Mouse (Mus musculus) cerebellum, adult 11-12 months (tissue): ENCODE data around the gene Efemp1.

Source experiments
- DNase-seq: peaks from one replicate; pipeline ENCODE4 v3.0.0; 2022

Gene Efemp1

DNA sequence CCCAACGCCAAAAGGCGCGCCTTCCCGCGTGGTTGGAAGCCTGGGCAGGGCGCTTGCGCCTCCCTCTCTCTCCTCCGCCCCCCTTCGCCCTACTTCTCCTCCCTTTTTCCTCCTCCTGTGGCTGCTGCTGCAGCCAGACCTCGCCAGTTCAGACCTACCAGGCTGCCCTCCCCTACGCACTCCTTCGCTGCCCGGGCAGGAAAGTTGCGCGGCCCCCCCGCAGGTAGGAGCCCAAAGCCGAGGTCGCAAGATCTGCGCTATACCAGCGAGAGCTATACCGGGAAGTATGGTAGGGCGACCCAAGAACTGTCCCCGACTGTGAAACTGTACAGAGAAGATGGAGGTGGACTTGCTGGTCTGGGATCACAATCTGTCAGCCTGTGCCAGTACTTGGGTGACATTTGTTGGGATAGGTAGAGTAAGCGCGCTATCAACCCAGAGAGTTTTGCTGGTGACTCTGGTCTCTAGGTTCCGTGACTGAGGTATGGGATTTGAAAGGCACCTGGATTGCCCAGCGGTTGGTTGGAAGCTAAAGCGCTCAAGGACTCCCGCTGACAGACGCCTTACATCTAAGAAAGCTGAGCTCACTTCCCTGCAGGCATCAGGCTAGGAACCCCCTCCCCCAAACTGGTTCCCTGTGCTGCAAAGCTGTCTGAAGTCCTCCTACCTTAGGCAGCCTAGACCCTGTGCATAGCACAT is at the start of gene Efemp1:
TSS of gene Efemp1 (plus strand) at position 103 of the 699 bp plus-strand sequence.
- no peak for DNase-seq

DNA sequence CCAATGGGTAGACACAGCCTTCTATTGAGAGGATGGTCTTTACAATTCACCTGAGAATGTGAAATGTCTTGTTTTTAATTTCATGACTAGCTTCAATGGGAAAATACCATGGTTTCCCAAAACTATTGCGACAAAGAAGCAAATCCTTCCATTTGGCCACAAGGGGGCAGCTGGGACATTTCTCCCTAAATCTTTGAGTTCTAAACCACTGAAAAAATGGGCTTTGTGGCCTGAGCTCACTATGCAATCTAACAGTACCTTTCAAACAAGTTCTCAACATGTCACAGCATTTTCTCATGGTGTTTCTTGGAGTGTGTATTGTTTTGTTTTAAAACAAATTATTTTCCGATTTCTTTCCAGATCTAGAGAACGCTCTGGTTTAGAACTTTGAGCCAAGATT is 44.3 kb upstream of the Efemp1 start:
- no peak for DNase-seq

DNA sequence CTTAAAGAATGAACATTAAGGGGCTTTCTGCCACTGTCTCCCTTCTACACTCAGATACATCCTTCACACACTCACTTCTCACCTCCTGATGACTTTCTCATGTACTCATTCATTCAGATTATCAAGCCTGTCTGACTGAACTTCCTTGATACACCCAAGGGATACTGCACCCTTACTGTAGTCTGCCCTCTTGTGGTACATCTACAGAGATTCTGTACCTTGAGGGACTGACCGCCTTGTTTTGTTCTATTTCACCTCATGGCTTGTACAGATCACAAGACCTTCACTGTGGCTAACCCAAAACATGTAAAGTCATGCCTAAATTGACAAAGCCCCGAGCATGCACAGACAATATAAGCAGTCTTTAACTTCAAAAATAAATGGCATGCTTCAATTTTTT is 41.1 kb upstream of the Efemp1 start:
- no peak for DNase-seq

DNA sequence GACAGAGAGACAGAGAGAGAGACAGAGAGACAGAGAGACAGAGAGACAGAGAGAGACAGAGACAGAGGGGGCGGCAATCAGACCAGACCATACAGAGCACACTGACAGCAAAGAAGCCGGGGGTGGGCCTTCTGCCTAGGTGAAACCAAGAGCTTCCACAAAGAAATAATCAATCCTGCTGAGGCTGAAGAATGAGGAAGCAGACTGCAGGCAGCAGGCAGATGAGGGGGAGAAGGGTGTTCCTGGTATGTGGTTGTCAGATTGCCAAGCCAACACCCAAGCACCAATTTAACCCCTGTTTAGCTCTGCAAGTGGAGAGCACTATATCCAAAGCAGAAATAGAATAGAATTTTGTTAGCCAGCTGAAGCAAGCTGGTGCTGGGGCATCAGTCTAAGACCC is 40.4 kb upstream of the Efemp1 start:
- DNase-seq: no peak

DNA sequence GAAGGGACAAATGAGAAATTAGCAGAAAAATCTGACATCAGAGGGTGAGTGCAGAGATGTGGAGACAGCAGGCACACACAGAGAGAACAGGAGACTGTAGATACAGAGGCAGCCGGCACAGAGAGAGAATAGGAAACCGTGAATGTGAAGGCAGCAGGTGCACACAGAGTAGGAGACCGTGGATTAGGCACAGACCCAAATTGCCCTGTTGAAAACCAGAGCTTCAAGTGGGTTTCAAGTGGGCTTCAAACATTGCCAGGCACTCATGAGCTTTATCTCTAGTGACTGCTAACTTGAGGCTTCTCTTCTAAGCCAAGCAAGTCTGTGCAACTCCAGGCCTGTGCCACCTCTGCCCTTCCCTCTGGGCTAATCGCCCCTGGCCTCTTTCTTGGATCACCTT is 35.6 kb upstream of the Efemp1 start:
- no peak for DNase-seq

DNA sequence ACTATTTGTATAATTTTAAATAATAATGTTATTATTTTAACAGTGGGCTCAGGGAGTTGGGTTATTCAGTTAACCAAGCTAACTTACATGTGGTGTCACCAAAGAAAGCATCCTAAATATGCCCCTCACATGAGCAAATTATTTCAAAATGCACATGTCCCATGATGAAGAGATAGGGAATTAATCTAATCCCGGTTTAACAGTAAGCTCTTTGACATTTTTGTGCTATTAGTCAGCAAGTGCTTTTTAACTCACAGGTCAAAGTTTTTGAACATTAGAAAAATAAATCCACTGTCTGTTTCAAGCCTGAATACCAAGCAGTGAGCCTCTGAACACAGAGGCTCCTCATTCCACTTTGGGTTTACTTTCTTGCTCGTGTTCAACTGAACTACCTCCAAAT is 26.1 kb upstream of the Efemp1 start:
- DNase-seq: no peak

DNA sequence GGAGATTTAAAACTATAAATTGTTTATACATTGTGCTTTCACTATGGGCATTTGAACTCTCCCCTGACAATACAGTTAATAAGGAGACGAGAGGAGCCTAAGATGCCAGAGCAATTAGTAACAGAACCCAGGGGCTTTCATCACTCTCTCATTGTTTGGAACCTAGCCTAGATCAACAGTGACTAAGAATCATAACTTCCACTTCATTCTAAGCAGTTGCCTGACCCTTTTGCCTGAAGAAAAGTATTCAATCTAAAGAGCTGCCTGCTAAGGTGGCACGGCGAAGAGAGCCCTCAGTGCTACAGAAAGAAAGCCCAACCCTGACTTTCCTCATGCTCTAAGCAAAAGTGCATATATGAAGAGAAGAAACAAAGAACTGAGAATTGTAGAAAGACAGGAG is 19.2 kb upstream of the Efemp1 start:
- no peak for DNase-seq

DNA sequence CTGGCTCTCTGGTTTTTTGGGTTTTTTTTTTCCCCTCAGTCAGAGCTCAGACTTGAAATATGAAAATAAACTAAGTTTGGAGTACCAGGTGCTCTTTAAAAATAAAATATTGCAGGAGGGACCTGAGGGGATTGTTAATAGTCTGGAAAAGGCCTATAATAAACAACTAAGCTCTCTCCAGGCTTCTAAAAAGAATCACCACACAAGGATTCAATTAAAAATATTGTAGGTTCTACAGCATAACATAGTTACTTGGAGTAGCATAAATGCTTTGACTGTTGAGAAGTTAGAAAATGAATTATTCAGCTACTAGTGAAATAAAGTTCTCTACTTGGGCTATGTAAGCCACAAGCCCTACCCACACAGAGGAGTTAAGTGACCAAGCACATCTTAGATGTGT is 17.9 kb upstream of the Efemp1 start:
- DNase-seq: no peak

DNA sequence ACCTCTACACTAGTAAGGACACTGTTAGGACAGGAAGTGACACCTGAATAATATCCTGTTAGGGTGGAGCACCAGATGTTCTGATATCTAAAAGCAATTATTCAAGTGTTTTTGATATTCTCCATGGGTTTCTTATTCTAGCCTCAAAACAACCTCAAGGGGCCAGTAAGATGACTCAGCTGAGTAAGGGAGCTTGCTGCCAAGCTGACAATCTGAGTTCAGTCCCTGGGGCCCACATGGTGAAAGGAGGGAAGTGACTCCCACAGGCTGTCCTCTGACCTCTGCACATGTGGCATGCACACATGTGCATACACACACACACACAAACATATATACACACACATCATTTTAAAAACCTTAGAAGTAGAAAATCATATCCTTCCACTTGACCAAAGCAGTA is 3.2 kb upstream of the Efemp1 start:
- DNase-seq: no peak

DNA sequence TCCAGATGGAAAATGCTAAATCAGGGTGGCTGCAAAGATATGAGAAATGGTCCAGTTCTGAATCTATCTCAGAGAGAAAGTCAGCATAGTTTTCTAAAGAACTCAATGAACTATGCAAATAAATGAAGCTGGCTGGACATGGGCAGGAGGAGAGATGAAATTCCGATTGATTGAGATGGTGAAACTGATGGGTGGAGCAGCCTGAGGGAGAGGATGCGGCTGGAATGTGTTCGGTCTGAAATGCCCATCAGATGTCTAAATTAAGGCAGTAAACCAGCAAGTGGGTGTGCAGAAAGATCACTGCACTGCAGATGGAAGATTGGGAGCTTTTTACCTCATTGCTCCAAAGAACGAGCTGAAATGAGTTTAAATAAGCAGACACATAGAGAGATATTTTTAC is 1.4 kb upstream of the Efemp1 start:
- DNase-seq: no peak

DNA sequence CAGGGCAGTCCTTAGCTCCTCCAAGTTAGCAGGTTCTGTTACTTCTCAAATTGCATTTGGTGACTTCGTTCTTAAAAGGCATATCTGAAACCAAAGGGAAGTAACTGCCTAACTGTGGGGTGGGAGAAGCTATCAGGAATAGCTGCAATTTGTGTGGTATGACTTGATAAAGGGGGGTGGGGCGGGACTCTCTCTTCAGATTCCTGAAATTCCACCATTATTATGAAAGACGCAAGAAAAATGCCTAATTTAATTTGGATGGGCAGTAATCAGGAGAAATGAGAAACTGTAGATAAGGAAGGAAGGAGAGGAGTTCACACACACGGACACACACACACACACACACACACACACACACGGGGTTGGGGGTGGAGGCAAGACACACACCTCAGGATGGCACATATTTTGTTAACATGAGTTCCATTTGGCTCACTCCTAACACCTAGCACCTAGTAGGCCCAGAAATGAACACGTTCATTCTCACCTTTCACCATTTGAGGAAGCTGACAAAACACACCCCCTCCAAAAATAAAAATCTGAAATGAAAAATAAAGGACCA is 564 bp upstream of the Efemp1 start:
- no peak for DNase-seq

DNA sequence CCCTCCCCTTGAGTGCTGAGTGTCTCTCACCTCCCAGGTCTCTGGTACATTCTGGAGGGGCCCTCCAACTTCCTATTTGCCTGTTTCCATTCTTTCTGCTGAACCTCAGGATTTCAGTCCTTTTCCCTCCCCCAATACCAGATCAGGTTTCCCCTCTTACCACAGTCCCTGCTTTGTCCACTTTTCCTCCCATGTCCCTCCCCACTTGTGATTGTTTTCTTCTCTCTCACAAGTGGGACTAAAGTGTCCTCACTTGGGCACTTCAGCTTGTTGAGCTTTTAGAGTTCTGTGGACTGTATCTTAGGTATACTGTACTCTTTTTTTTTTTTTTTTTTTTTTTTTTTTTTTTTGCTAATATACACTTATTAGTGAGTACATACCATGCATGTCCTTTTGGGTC is 6.1 kb downstream of the Efemp1 start:
- DNase-seq: no peak

DNA sequence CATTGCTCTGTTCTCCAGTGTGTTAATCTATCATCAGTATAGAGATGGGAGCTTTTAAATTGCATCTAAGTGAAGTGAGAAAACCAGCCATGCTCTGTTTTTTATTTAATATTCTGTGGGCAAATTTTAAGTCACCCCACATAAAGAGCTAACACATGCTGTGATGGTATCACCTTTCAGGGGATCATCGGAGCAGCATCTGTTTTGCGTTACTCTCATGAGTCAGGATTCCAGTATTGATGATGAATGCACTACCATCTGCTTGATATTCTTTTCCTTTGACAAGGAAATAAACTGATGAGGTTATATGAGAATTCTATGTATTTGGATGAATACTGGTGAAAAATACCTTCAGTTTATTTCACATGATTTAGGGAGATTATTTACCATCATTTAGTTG is 16.1 kb downstream of the Efemp1 start:
- DNase-seq: no peak

DNA sequence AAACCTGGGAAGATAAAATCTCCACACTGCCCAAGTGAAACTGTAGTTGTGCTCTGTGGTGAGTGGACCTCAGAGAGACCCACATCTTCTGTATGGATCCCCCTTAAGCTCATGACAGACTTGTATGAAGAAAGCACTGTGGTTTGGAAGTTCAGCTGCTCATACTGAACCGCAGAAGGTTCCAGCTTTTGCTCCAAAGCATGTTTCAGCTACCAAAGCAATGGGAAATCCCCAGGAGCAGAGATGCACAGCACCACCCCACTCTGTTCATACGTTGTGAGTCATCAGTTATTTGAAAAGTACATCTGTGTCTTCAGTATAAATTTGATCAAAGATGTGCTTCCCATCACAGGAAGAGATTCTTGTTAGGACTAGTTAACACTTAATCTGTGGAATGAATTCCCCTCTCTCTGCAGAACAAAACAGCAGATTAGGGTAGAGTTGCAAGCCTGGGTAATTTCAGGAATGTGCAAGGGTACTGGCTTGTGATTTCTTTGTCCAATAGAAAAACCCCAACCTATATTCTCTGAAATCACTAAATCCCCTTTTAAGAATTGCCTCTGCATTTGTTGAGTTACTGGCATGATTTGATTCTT is 28.5 kb downstream of the Efemp1 start:
- no peak for DNase-seq

DNA sequence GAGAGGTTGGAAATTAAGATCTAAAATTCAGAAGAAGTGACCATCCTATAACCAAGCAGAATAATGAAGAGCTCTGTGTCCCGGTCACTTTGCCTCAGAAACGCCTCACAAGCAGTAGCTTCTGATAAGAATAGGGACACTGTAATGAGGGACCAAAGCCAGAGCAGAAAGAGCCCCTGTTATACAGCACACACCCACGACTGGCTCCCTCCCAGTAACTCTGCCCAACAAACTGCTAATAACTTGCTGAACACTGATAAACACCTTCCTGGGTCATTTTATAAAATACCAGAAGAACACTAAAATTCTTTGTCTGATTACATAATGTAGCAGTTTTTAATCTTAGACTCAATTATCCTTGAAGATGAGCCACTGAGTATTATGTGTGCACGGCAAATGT is 30.1 kb downstream of the Efemp1 start:
- DNase-seq: no peak

DNA sequence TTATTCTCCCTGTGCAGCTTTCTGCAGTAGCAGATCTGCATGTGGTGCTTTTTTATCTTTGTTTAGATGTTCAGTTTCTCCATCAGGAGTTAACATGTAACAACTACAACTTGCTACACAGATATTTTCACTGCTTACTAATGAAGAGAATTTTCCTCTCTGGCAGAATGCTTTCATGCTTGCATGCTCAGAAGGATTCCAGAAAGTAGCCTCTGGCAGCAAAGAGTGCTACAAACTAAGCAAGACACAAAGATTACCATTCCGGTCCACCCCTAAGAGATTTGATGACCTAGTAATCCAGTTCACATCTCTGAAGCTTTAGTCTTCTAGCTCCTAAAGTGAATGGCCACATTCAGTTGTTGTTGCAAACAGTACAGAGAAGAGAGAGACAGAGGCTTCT is 36.5 kb downstream of the Efemp1 start:
- DNase-seq: no peak

DNA sequence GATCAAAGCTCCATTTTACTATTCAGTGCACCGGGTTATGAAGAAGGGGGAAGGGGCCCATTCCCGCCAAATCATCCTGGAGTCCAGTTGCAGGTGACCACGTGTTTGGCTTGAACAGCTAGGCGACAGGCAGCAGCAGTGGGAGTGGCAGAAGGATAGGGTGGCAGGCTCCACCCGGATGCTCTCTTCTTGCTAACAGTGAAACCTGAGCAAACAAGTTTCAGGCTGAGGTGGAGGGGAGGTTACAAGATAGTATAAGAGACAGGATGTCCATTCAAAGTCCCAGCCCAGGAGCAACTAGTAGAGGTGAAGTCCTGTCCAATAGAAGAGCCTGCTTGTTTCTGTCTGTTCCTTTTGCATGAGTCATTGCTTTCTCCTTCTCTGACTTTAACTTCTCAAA is 38.5 kb downstream of the Efemp1 start:
- DNase-seq: no peak

DNA sequence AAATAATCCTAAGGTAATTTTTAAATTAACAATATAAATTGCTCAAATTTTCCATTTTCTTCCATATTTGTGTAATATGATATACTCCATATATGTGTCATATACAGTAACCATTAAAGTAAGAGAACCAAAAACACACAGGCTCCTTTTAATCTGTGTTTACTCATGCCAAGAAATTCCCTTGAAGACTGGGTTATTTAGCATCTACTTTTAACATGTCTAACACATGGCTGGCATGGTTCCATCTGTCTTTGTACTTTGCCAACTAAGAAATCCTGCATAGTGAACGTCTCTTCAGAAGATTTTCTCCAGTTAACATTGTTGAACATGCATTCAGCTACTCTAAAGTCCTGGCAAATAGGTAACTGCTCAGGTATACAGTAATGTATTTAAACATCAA is 46.4 kb downstream of the Efemp1 start:
- no peak for DNase-seq

DNA sequence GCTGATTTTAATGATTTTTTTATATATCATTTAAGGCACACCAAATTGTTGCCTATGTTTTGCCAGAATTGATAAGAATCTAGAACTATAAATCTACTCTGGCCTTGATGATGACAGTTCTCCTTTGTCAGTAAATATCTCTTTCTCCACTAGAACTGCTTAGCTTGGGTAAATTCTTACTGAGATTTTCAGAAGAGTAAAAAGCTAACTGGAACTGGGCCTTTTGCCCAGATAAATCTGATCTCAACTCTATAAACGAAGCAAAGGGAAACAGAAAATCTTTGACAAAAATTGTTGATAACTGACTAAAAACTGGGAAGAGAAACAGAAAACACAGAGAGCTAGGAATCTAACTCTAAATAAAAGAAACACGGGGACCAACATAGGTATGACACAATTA is 51.6 kb downstream of the Efemp1 start:
- no peak for DNase-seq

DNA sequence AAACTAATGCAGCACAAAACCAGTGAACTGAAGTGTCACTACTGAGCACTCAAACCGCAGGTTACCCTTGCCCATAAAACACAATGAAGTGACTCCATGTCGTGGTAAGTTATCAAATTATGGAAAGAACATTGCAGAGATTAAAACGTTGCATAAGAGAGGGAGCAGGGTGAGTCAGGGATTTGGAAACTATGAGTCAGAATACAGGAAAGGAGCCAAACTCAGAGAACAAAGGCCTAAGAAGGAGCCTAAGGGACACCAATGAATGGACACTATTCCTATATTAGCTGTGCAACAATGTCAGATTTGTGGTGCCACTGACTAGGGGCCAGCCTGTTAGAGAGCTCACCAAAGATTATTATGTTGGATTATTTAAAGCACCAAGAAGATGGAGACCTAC is 53.3 kb downstream of the Efemp1 start:
- DNase-seq: no peak

DNA sequence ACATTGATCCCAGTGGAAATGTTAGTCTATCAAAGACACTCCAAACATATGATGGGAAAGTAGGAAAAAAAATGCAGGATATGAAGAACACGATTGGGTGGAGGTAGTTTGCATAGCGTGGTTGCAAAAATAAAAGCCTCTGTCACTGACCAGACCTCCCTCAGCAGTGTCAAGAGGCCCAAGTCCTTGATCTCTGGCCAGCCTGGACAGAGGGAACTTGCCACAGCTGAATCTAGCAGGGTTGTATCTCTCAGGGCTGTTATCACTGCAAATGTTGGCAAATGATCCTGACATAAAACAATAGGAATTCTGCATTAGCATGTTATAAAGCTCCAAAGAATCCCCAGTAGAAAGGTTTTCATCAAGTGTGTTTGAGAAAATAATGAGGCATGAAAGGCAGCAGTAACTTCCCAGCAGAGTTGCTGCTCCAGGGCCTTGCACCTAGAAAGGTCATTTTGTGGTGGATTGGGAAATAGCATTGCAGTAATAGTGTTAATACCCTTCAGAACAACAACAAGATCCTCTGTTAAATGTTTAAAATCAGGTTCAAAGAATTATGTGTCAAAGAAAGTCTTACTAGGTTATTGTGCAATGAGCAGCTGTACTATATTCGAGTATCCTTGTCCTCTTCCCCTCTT is 56.0 kb downstream of the Efemp1 start:
- DNase-seq: no peak

DNA sequence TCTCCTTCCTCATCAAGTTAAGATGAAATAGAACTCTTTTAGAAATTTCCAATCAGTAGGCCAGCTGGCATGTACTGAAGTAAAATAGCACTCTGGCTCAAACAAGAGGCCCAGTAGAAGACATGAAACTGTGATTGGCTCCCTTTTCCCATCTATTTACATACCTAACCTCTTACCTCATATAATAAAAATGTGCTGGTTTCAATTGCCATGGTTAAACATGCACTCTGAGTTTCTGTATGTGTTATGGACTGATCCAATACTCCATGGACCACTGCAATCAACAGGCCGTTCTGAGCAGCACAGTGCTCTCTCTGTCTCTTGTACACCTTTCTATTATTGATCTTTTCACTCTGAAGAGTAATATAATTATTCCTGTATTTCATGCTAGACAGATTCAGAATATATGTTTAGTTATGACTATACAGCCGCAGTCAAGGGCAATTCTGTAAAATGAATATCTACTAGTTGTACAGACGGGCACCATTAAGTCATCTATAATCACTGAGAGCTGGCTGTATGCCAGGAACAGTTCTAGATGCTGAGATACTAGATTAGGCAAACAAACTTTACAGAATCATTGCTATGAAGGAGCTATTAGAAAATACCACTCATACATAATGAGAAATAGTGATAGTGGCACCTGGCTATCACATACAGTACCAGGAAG is 59.6 kb downstream of the Efemp1 start:
- no peak for DNase-seq

DNA sequence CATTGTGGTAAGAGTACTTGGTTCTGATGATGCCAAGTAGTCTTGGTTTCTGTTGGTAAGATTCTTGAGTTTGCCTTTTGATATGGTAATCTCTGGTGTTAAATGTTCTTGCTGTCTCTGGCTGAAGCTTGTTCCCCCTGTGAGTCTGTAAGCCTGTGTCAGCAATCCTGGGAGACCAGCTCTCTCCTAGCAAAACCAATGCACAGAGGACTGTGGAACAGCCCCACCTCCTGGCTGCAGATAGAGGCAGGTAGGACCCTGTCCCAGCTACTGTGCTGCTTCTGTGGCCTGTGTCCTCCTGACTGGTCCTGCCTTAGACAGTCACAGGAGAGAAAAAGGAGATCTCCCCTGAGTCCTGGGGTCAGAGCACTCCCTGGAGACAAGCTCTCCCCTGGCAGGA is 81.4 kb downstream of the Efemp1 start:
- DNase-seq: no peak

DNA sequence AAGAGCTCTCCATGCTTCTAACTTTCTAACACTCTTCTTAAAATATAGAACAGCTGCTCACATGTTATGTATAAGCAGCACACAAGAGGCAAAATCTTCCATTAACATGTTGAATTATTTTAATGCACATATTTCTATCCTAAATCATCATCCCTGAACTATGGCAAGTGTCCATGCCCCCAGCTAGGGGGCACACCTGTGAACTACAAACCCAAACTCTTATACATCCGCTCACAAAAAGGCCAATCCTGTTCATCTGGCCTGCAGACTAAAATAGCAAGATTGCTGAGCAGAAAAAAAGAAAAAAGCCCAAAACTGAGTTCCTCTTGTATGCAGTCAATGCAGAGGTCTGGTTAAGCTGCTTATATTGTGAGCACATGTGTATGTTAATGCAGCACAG is 86.6 kb downstream of the Efemp1 start:
- no peak for DNase-seq
